Mouse (Mus musculus) hindbrain, embryonic 16.5 days (tissue): ENCODE measurements at regions not wholly inside any gene's neighbourhood (a gene's known extent, or its start where the extent isn't known, plus 50 kb on each side); places are given as distances from the start of the nearest gene placed in this dataset.

Source experiments
- ATAC-seq: fragments of 200-750 bp; cut with Nextera tagmentation; 2 replicates; pipeline ENCODE4 v1.8.0; 2017; ENCODE audit warnings: moderate TSS enrichment, moderate library complexity
- H3K27ac ChIP-seq: fragments of 300-500 bp; sonication (generic); 2 replicates; pipeline ENCODE4 v1.5.1; 2014; ENCODE audit warnings: low read depth, mild to moderate bottlenecking, control low read depth, low read length, moderate library complexity
- H3K27me3 ChIP-seq: fragments of 300-500 bp; sonication (generic); replicated peaks from 2 replicates; pipeline ENCODE4 v1.6.1; 2014; ENCODE audit warnings: low read length; ENCODE audit not compliant: control insufficient read depth, insufficient read depth
- H3K36me3 ChIP-seq: fragments of 300-500 bp; sonication (generic); 2 replicates; pipeline ENCODE4 v1.6.1; 2014; ENCODE audit warnings: mild to moderate bottlenecking, low read length, moderate library complexity, mixed read lengths; ENCODE audit not compliant: control insufficient read depth, insufficient read depth
- H3K4me1 ChIP-seq: fragments of 300-500 bp; sonication (generic); 2 replicates; pipeline ENCODE4 v1.6.1; 2014; ENCODE audit warnings: low read depth, low read length; ENCODE audit not compliant: control insufficient read depth, insufficient read depth
- H3K4me2 ChIP-seq: fragments of 300-500 bp; sonication (generic); 2 replicates; pipeline ENCODE4 v1.6.1; 2014; ENCODE audit warnings: mild to moderate bottlenecking, low read length, control low read depth, moderate library complexity
- H3K4me3 ChIP-seq: fragments of 300-500 bp; sonication (generic); 2 replicates; pipeline ENCODE4 v1.5.1; 2014; ENCODE audit warnings: mild to moderate bottlenecking, low read length, control low read depth, moderate library complexity
- H3K9ac ChIP-seq: fragments of 300-500 bp; sonication (generic); 2 replicates; pipeline ENCODE4 v1.6.1; 2014; ENCODE audit warnings: low read depth, mild to moderate bottlenecking, control low read depth, low read length, moderate library complexity
- H3K9me3 ChIP-seq: fragments of 300-500 bp; sonication (generic); 2 replicates; pipeline ENCODE4 v1.6.1; 2014; ENCODE audit warnings: mild to moderate bottlenecking, low read length, moderate library complexity; ENCODE audit not compliant: control insufficient read depth
- WGBS: fragments of 180-500 bp; shearing (Covaris S2); extraction: QIAGEN DNeasy Blood & Tissue Kit; methylation state at CpG from one replicate; pipeline ENCODE4 v1.1.7; 2014; 5-methylcytosine and 5-hydroxymethylcytosine counted together

DNA sequence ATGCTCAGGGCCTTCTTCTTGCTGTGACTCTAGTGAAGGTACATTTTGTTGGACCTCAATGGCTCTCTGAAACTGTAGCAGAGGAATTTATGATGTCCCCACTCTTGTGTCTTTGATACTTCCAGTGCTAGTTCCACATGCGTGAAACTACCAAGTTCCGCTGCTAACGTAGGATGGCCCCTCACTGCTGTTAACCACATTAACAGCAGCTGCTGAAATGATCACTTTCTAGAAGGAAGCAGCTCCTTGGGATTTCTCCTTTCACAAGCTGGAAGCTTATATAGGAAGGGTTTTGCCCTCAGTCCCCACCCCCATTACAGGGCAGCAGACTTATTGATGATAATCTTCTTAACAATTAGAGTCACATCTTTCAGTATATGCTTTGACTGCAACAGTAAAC lies 66.0 kb upstream of the Ptger4 start:
- H3K4me2 ChIP-seq: no peak overlapping the region
- H3K27ac ChIP-seq: no peak overlapping the region
- no peaks in the 10 kb centered on the region for H3K4me1 ChIP-seq
- H3K27me3 ChIP-seq: no peaks in the 10 kb centered on the region
- no peak overlapping the region for H3K4me3 ChIP-seq
- H3K36me3 ChIP-seq: no peaks in the 10 kb centered on the region
- no peak for ATAC-seq
- H3K9ac ChIP-seq: no peak overlapping the region
- 93% methylated on average over 3 of the region's 3 CpGs for WGBS
- no peaks in the 10 kb centered on the region for H3K9me3 ChIP-seq

DNA sequence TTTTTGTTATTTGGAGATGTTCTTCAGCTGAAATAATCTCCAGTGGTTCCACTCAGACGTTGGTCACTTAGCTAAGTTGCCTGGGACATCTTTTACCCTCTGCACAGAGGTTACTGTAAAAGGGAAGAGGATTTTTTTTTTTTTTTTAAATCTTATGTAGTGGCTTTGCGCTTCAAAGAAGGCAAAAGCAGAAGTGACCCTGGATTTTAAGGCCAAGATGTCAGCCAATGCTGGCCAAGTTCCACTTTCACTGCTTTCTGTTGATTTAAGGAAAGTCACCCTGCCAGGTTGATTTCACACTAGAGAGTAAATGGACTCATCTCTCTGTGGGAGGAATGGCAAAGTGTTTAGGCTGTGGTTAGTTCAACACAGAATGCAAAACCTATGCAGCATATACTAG lies 58.4 kb upstream of the Ptger4 start:
- Histone ChIP-seq H3K4me1 (no peaks in the 10 kb centered on the region), H3K36me3 (no peaks in the 10 kb centered on the region), H3K27me3 (no peaks in the 10 kb centered on the region), H3K4me3 (no peak overlapping the region), H3K4me2 (no peak overlapping the region), H3K9me3 (no peaks in the 10 kb centered on the region), H3K9ac (no peak overlapping the region), H3K27ac (no peak overlapping the region)
- no peak for ATAC-seq
- WGBS: 72% methylated on average over 2 of the region's 2 CpGs

DNA sequence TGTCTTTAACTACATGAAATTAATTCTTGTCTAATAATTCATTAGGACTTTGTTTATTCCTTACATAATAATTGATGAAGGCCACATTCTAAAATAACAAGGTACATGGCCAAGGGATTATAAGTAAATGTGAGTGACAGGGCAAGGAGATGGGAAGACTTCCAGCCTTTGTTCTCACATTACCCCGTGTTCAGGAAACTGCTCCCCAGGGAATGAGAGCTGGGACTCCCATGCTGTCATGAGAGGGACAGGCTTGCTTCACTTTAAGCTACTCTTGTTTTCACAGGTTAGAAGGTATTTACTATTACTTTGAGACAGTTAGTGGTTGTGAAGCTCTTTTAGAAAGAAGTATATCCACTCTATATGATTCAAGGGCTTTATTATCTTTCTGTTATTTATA lies 55.8 kb upstream of the Ptger4 start:
- H3K27me3 ChIP-seq: no peaks in the 10 kb centered on the region
- WGBS: 35% methylated on average over 1 of the region's 1 CpGs
- peaks cover 2% of the 10 kb centered on the region; the same call in 1 of the 2 replicates for H3K9me3 ChIP-seq
- no peak overlapping the region for H3K4me2 ChIP-seq
- ATAC-seq: no peak
- no peak overlapping the region for H3K9ac ChIP-seq
- no peaks in the 10 kb centered on the region for H3K4me1 ChIP-seq
- H3K4me3 ChIP-seq: no peak overlapping the region
- H3K36me3 ChIP-seq: no peaks in the 10 kb centered on the region
- no peak overlapping the region for H3K27ac ChIP-seq

DNA sequence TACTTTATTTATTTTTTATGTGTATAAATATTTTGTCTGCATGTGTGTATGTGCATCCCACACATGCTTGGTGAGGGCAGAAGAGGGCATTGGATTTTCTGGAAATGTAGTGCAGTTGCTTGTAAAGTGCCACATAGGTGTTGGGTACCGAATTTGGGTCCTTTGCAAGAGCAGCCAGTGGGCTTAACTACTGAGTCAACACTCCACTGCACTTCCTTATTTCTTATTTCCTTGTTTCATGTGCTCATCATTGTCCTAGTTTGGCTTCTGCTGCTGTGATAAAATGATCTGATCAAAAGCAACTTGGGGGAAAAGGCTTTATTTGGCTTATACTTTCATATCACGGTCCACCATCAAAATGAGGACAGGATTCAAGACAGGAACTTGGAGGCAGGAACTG lies 53.0 kb upstream of the Ptger4 start:
- no peaks in the 10 kb centered on the region for H3K4me1 ChIP-seq
- no peak for ATAC-seq
- no peak overlapping the region for H3K27ac ChIP-seq
- H3K4me3 ChIP-seq: no peak overlapping the region
- H3K9ac ChIP-seq: no peak overlapping the region
- H3K4me2 ChIP-seq: no peak overlapping the region
- H3K27me3 ChIP-seq: no peaks in the 10 kb centered on the region
- H3K36me3 ChIP-seq: no peaks in the 10 kb centered on the region
- 89% methylated on average over 2 of the region's 2 CpGs for WGBS
- H3K9me3 ChIP-seq: peaks cover 2% of the 10 kb centered on the region; the same call in 1 of the 2 replicates
